Mouse (Mus musculus) erythroblast, embryonic 14.5 days (primary cell): ENCODE measurements around the gene Lipo1. TPM values are rescaled to one million over a fixed set of nuclear protein-coding genes. Genes with fewer than 3 reads are reported as not detected.
"Not testable (repeated sequence)": the region's sequence is repeated elsewhere in the genome, so short reads cannot be mapped to it uniquely, and the experiment has no call there.

Experiments
- H3K27me3 ChIP-seq: 2 replicates; pipeline ENCODE4 v1.6.1; 2012; ENCODE audit warnings: inconsistent platforms; ENCODE audit not compliant: control insufficient read depth
- H3K36me3 ChIP-seq: 2 replicates; pipeline ENCODE4 v1.6.1; 2012; ENCODE audit warnings: mild to moderate bottlenecking, inconsistent platforms; ENCODE audit not compliant: control insufficient read depth
- H3K4me1 ChIP-seq: 2 replicates; pipeline ENCODE4 v1.6.1; 2012; ENCODE audit warnings: inconsistent platforms; ENCODE audit not compliant: control insufficient read depth
- H3K4me3 ChIP-seq: replicated peaks from 2 replicates; pipeline ENCODE3; 2012; ENCODE audit warnings: moderate library complexity, mild to moderate bottlenecking, inconsistent platforms
- H3K9me3 ChIP-seq: 2 replicates; pipeline ENCODE4 v1.6.1; 2012; ENCODE audit warnings: low read length, inconsistent platforms, mixed read lengths; ENCODE audit not compliant: control insufficient read depth
- GATA1 ChIP-seq: IDR thresholded peaks from 2 replicates; pipeline ENCODE4 v1.6.1; 2012; ENCODE audit warnings: low read length, inconsistent platforms, mixed read lengths
- TAL1 ChIP-seq: IDR thresholded peaks from 3 replicates; pipeline ENCODE4 v1.6.1; 2012; ENCODE audit warnings: low read length, inconsistent platforms, mixed read lengths
- polyA plus RNA-seq: library from polyadenylated mRNA; stranded (reverse); fragments of >175 nt; gene quantifications from 2 replicates; pipeline ENCODE4 v1.2.3, GENCODE M21; 2012

Lipo1 gene
- not detected in 2 replicates for polyA plus RNA-seq

DNA sequence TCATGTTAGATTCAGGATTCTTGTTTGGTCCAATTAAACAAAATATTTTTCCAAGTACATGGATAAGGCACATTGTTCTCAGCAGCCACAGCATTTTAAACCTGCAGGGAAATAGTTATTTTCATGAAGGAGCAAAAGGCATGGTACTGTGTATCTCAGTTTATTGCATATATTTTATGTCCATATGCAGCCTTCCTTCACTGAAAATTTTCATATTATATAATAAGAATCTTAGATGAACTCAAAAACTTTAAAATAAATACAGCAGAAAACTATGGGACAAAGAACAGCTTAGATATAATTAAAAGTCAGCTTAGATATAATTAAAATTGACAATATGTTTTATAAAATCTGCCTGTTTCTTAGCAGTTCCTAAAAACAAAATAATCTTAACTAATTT is at the start of gene Lipo1:
Gene Lipo1 (minus strand): TSS at position 101 of the 400 bp plus-strand sequence.
- H3K4me1 ChIP-seq, H3K36me3 ChIP-seq, H3K4me3 ChIP-seq, H3K27me3 ChIP-seq, H3K9me3 ChIP-seq: not testable (repeated sequence)

DNA sequence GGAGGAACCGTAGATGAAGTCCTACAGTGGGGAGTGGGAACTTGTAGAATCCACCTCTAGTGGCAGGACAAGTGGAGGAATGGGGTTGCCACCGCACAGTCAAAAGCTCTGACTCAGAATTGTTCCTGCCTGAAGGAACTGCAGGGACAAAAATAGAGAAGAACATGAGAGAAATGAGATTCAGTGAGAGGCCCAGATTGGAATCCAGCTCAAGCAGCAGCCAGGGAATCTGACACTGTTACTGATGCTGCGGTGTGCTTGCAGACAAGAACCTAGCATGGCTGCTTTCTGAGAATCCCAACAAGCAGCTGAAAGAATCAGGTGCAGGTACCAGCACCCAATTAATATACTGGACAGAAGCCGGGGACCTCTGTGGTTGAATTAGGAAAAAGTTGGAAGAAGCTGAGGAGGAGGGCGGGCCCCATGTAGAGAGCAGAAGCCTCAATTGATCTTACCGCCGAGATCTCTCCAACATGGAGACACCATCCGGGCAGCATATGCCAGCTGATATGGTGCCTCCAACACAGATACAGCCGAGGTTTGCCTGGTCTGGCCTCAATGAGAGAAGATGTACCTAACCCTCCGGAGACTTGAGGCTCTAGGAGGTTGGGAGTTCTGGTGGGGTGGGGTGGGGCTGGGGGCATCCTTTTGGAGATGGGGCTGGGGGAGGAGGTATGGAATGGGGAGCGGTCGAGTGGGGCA is 532 bp downstream of the Lipo1 start:
- Histone ChIP-seq H3K4me3 (no peak overlapping the region), H3K9me3 (no peaks in the 10 kb centered on the region), H3K36me3 (no peaks in the 10 kb centered on the region), H3K4me1 (no peaks in the 10 kb centered on the region), H3K27me3 (no peaks in the 10 kb centered on the region)
- TF ChIP-seq GATA1 (no peak), TAL1 (no peak)

DNA sequence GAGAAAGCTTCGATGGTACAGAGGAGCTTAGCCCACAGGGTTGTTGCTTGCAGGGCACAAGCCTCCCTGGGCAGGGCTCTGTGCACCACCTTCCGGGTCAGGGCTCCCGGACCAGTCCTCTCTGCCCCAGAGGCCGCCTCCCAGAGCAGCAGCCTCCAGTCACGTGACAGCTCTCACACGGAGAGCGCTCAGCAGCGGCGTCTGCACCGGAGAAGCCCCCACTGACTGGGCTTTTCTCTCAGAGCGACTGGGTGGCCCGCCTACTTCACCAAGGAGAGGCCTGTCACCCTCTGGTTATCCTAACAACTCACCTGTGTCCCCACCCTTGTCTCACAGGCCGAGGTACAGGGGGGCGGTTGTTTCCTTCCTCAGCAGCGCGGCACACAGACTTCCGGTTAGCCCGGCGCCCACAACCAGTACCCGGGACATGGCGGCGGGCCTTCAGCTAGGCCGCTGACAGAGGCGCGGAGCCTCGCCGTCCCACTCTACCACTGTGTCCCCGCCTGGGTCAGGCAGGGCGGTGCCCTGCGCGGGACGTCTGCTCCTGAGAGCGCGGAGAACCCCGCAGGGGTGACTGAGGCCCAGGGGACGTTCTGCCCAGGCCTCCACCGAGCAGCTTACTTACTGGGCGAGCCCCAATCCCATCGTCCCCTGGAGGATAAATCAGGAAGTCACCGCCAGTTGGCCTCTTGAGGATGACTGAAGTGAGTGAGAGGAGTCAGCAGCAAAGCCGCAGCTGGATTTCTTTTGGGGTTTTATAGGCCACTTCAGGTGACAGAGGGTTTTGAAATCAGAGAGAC is 25.8 kb downstream of the Lipo1 start, which contains the start of gene Lipo3:
Gene Lipo3 (minus strand): TSS at position 665 of the 800 bp plus-strand sequence.
- not testable (repeated sequence) for H3K4me1 ChIP-seq, H3K27me3 ChIP-seq, H3K9me3 ChIP-seq, H3K36me3 ChIP-seq, H3K4me3 ChIP-seq

DNA sequence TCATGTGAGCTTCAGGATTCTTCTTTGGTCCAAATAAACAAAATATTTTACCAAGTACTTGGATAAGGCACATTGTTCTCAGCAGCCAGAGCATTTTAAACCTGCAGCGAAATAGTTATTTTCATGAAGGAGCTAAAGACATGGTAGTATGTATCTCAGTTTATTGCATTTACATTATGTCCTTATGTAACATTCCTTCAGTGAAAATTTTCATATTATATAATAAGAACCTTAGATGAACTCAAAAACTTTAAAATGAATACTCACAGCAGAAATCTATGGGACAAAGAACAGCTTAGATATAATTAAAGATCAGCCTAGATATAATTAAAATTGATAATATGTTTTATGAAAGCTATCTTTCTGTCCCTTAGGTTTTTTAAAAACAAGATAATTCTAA is 36.0 kb downstream of the Lipo1 start, which contains the start of gene Lipo2:
Gene Lipo2 (minus strand): TSS at position 101 of the 400 bp plus-strand sequence.
- not testable (repeated sequence) for H3K9me3 ChIP-seq, H3K27me3 ChIP-seq, H3K4me3 ChIP-seq, H3K36me3 ChIP-seq, H3K4me1 ChIP-seq

Other genes starting within 250 kb of the Lipo1 start
- gene Gm8978, start 162.2 kb downstream of the Lipo1 start, polyA plus RNA-seq: not detected in 2 replicates
- gene Lipo2, start 36.1 kb downstream of the Lipo1 start, polyA plus RNA-seq: not detected in 2 replicates
- 0.01 and 0.02 TPM in 2 replicates for gene Lipo3, start 25.5 kb downstream of the Lipo1 start, polyA plus RNA-seq
- gene Lipf, start 173.7 kb upstream of the Lipo1 start, polyA plus RNA-seq: not detected in 2 replicates
- not detected in 2 replicates for gene Lipk, start 220.8 kb upstream of the Lipo1 start, polyA plus RNA-seq